Mouse (Mus musculus) CH12.LX (cell line): ENCODE measurements around the gene Utp14a.

Experiments used
- CTCF ChIP-seq, 2 experiments: IDR thresholded peaks in 1 of 2; conservative IDR thresholded peaks in 1 of 2; 2 replicates each; pipeline ENCODE4 v1.5.1; 2011 to 2012; ENCODE audit warnings: low read depth in 2 of 2, low read length in 2 of 2, improper control_type of control experiment in 1 of 2, inconsistent platforms in 1 of 2, mild to moderate bottlenecking in 1 of 2, moderate library complexity in 1 of 2
- E2F4 ChIP-seq: IDR thresholded peaks from 2 replicates; pipeline ENCODE4 v1.6.1; 2011; ENCODE audit warnings: low read depth, low read length, improper control_type of control experiment; ENCODE audit not compliant: insufficient replicate concordance
- ELF1 ChIP-seq: IDR thresholded peaks from 2 replicates; pipeline ENCODE4 v1.6.1; 2014; ENCODE audit warnings: low read depth, mild to moderate bottlenecking, inconsistent platforms, low read length, improper control_type of control experiment
- EP300 ChIP-seq: IDR thresholded peaks from 2 replicates; pipeline ENCODE4 v1.6.1; 2011; ENCODE audit warnings: low read length, improper control_type of control experiment
- GABPA ChIP-seq: IDR thresholded peaks from 2 replicates; pipeline ENCODE4 v1.6.1; 2012; ENCODE audit warnings: low read depth, low read length, improper control_type of control experiment, inconsistent platforms; ENCODE audit not compliant: insufficient replicate concordance
- JUND ChIP-seq: conservative IDR thresholded peaks from 2 replicates; pipeline ENCODE4 v1.6.1; 2011; ENCODE audit warnings: low read depth, low read length, improper control_type of control experiment
- MAFK ChIP-seq: IDR thresholded peaks from 2 replicates; pipeline ENCODE4 v1.6.1; 2011; ENCODE audit warnings: low read length, improper control_type of control experiment; ENCODE audit not compliant: insufficient replicate concordance
- NELFE ChIP-seq: IDR thresholded peaks from 2 replicates; pipeline ENCODE4 v1.6.1; 2011; ENCODE audit warnings: low read depth, low read length, improper control_type of control experiment
- POLR2A ChIP-seq: IDR thresholded peaks from 2 replicates; pipeline ENCODE4 v1.6.1; 2011; ENCODE audit warnings: low read depth, mild to moderate bottlenecking, improper control_type of control experiment, low read length
- RCOR1 ChIP-seq: conservative IDR thresholded peaks from 2 replicates; pipeline ENCODE4 v1.6.1; 2012; ENCODE audit warnings: low read depth, mild to moderate bottlenecking, inconsistent platforms, low read length, improper control_type of control experiment
- UBTF ChIP-seq: IDR thresholded peaks from 2 replicates; pipeline ENCODE4 v1.6.1; 2012; ENCODE audit warnings: low read depth, mild to moderate bottlenecking, inconsistent platforms, low read length, improper control_type of control experiment, moderate library complexity
- ZC3H11A ChIP-seq: IDR thresholded peaks from 2 replicates; pipeline ENCODE4 v1.6.1; 2012; ENCODE audit warnings: low read depth, mild to moderate bottlenecking, inconsistent platforms, low read length, improper control_type of control experiment

GRCm38 (mm10) chrX:48257011-48257410, 349 bp downstream of the Utp14a start:
- no peak for TF ChIP-seq MAFK
- TF ChIP-seq ELF1, result no peak
- no peak for TF ChIP-seq RCOR1
- no peak for TF ChIP-seq E2F4
- no peak for TF ChIP-seq ZC3H11A
- TF ChIP-seq EP300, result no peak
- TF ChIP-seq UBTF, result no peak
- no peak for TF ChIP-seq GABPA
- no peak for TF ChIP-seq POLR2A
- no peak for TF ChIP-seq CTCF (conservative IDR thresholded peaks at IDR 0.05 in 1 of 2, IDR thresholded peaks at IDR 0.05 in 1 of 2; ENCODE audit: low read depth in 2 of 2, low read length in 2 of 2)
- TF ChIP-seq NELFE, result no peak
- TF ChIP-seq JUND, result no peak
